Mouse (Mus musculus): ENCODE measurements around the gene Pced1b.

Pced1b gene

GRCm38 (mm10) chr15:97257206-97257775 lies 10.4 kb downstream of the Pced1b start:
- DNase-seq (ENCODE audit: low spot score), result no peak

- no peak for DNase-seq (ENCODE audit: low spot score)
These were observed 11.8 kb downstream of the Pced1b start for GRCm38 (mm10) chr15:97258483-97259230.

DNA sequence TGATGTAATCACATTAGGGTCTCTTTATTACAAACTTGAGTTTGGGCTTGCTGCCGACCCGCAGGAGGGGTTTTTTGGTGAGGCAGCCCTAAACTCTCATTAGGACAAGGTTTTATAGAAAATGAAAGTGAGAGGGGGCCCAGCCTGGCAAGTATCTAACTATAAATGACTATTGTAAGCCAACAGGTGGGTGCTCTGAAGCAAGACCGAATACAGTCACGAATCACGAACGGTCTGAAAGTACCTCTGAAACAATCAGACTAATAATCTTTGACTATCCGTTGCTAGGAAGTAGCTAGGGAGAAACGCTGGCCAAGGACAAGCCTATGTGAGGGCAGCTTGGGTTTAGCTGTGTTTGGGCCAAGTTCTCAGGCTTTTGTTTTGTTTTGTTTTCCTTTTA lies 12.4 kb downstream of the Pced1b start:
- DNase-seq (ENCODE audit: low spot score), result no peak

DNA sequence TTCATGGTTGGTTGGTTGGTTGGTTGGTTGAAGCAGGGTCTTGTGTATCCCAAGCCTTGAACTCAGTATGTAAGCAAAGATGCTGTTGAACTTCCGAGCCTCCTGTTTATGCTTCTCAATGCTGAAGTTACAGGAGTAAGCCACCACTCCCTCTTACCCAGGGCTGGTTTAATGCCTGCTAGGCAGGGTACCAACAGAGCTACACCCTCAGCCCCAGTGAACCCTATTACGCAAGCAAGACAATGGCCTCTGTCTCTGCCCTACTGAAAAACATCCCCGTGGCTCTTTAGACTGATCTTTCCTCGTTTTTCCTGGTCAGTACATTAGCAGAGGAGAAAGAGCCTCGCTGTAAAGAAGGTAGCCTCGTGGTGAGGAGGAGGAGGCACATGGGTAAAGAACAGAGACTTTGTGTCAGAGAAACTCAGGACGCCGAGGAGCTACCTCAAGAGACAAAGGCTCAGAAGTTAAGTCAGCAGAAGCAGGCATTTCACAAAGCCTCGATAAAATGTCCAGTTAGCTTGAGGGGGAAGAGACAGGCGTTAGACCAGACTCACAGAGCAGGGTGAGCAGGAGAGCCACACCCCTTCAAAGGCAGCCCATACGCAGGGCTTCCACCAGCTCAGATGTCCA lies 13.2 kb downstream of the Pced1b start:
- no peak for DNase-seq (ENCODE audit: low spot score)

GRCm38 (mm10) chr15:97262251-97262650 lies 15.3 kb downstream of the Pced1b start:
- no peak for DNase-seq (ENCODE audit: low spot score)

- DNase-seq (ENCODE audit: low spot score), result no peak
These were observed 19.4 kb downstream of the Pced1b start for GRCm38 (mm10) chr15:97266236-97266845.

GRCm38 (mm10) chr15:97267094-97267695 lies 20.3 kb downstream of the Pced1b start:
- no peak for DNase-seq (ENCODE audit: low spot score)

DNA sequence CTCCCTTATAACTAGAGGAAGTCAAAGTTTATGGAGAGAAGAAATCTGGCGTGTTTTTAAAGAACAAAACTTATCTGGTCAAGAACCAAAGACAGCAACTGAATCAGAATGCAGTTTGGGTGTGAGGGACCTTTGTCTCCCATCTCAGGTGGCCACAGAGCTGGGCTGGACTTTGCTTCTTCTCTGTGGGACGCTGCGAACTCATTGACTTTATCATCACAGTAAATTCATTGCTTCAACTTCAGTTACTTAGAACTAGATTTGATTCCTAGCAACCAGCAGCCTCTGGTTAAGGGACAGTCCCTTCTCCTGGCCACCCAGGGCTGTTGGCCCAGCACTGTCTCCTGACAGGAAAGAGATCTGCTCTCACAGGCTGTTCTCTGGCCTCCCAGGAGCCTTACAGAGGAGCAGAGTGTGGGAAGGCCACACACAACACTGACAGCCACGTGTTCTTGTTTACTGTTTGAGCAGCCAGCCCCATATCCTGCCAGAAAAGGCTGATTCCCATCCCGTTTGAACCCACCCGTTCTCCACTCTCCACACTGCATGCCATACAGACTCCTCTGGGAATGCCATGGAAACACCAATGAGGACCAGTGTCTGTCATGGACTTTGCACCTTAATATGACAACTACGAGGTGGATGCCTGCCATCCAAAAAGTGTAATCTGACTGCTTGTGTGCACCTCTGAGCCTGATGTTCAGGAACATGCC lies 25.2 kb downstream of the Pced1b start:
- no peak for DNase-seq (ENCODE audit: low spot score)

DNA sequence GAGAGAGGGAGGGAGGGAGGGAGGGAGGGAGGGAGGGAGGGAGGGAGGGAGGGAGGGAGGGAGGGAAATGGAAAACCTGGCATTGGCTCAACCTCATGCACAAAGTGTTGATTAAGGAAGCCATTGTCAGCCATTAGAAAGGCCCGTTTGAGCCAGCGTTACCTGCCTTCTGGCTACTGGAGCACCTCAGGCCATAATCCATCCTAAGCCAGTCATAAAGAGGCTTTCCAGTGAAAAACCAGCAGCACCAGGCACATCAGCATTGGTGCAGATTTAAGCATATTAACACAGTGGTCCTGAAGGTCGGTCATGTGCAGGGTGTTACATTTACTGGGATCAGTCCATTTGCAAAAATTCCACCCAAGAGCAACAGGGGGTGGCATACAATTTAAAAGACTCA lies 25.9 kb downstream of the Pced1b start:
- no peak for DNase-seq (ENCODE audit: low spot score)

DNA sequence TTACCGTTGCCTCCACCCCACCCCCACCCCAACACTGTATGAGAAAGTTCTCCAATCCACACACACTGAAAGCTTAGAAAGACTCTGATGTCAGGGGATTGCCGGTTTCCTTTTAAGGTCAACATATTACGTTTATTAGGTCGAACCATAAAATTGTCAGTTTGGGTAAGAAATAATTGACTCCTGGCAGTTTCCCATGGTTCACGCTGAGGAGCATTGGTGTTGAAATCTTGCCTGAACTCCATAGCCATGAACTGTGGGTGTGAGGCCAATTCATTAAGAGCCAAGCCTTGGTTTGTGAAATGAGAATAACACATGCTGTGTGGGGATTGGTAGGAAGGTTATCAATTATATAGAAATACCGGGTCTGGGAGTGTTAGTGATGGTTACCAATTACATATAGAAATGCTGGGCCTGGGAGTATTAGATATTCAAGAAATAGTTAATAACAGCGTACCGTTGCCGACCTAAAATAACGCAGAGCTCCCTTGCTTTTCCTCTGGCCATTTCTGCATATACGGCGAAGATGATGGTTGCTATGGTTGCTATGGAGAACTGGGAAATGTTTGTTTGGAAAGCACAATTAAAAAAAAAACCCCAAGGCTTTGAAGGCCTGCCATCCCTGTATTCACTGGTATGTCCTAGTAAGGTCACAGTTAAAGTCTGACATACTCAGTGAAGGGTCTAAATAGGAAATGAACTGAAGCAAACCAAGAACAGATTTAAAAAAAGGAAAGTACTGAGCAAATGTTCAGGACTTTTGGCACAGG lies 28.9 kb downstream of the Pced1b start:
- no peak for DNase-seq (ENCODE audit: low spot score)

- DNase-seq (ENCODE audit: low spot score), result no peak
These were observed 29.8 kb downstream of the Pced1b start for GRCm38 (mm10) chr15:97276660-97277153.

GRCm38 (mm10) chr15:97277328-97277727 lies 30.4 kb downstream of the Pced1b start:
- DNase-seq (ENCODE audit: low spot score), result no peak

DNA sequence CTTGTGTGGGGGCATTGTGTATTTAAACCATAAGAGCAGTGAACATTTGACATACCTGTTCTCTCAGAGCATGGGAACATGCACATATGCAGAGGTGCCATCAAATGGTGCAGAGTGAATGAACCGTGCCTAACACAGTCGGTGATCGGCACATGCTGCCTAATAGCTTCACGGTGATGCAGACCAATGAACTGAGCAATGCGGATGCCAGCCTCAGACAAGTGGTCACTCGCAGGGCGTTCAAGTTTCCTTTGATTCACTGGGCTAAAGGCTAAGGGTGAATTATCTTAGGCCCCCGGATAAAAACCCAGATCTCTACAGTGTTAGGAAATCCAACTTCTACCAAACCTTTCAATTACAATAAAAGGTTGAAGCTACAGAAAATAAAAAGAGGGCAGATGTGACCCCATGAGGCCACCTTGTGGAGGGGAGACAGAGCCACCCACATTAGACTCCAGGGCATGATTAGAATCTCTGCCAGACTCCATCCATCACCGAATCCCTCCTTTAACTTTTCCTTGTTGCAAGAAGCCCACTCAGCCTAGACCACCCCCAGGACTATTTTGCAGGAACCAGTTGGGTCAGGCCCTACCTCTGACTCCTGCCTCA lies 31.5 kb downstream of the Pced1b start:
- no peak for DNase-seq (ENCODE audit: low spot score)

GRCm38 (mm10) chr15:97280131-97280530 lies 33.2 kb downstream of the Pced1b start:
- no peak for DNase-seq (ENCODE audit: low spot score)

- DNase-seq (ENCODE audit: low spot score), result no peak
These were observed 33.9 kb downstream of the Pced1b start for GRCm38 (mm10) chr15:97280776-97281175.

DNA sequence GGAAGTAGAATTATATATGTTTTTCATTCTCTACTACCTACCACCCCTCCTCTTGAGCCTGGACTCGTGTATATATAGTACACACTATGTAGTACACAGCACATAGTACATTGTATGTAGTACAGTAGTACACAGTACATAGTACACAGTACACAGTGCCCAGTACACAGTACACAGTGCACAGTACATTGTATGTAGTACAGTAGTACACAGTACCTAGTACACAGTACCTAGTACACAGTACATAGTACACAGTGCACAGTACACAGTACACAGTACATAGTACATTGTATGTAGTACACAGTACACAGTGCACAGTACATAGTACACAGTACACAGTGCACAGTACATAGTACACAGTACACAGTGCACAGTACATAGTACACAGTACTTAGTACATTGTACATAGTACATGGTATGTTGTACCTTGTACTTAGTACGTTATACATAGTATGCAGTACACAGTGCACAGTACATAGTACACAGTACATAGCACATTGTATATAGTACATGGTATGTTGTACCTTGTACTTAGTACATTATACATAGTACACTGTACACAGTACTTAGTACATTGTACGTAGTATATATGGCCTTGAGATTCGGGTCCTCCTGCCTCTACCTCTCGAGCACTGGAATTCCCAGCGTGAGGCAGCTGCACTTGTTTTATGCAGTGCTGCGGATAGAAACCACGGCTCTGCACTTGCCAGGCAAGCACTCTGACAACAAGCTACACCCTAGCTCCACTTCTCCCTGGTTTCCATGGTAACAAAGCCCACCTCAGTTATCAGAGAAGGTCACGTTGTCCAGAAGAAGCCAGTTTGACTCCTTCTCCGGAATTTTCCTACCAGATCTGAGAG lies 35.0 kb downstream of the Pced1b start:
- DNase-seq (ENCODE audit: low spot score), result no peak

DNA sequence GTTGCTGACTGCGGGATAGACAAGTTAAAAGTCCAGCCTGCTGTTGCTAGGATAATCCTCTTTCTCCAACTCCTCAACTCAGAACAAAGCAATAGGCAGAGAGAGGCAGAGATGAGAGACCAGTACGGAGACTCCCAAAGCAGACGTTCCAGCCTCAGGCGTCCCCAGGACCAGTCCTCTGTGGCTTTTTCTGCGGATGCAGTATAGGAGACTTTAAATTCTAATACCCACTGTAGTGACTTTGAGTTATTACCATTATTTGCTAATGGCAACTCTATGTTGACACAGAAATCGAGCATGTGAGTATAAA lies 35.6 kb downstream of the Pced1b start:
- no peak for DNase-seq (ENCODE audit: low spot score)

DNA sequence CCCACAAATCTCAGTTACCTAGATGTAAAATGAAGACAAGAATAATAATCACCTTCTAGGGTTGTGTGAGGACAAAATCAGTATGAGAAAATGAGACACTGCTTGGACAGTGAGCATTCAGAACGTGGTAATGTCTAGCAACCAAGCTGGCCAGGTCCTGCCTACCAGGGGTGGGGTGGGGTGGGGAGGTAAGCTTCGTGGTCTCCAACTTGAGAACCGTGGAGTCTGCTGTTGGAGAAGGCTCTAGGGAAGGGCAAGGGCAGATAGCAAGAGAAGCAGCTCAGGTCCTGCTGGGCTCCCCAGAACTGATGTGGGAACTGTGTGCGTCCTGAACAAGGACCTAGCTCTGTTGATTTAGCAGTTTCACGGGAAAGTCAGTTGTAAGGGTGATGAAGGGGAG lies 37.3 kb downstream of the Pced1b start:
- no peak for DNase-seq (ENCODE audit: low spot score)

DNA sequence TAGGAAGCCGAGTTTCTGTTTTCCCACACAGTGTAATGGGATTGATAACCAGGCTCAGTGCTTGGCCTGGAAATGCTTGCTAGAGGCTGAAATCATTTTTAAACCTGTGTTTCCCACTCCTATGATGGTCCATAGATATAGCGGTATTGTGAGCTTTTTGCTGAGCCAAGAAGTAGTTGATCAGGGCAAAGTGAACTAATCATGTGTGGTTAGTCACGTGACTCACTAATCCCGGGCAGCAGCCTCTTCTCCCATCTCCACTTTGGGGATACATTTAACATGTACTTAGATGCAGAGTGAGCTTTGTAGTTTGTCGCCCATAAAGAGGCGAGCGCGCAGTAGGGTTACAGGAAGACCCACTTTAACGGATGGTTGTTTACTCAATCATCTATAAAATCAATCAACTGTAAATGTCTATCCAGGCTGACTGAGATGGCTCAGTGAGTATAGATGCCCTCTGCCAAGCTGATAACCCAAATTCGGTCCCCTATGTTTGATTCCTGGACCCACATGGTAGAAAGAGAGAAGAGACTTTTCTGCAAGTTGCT lies 38.8 kb downstream of the Pced1b start:
- DNase-seq (ENCODE audit: low spot score), result no peak

GRCm38 (mm10) chr15:97286731-97287130 lies 39.8 kb downstream of the Pced1b start:
- DNase-seq (ENCODE audit: low spot score), result no peak

Data from left cerebral cortex, adult 11 months (tissue).